Mouse (Mus musculus) bone marrow macrophage, adult 2 months (primary cell): ENCODE measurements at regions not wholly inside any gene's neighbourhood (a gene's known extent, or its start where the extent isn't known, plus 50 kb on each side); places are given as distances from the start of the nearest gene placed in this dataset.
A peak's percentile ranks its signal among the peaks of the same experiment; 100 is the strongest.

Experiments
- H3K27ac ChIP-seq: 2 replicates; pipeline ENCODE4 v1.5.1; 2012; ENCODE audit warnings: low read depth, low read length; ENCODE audit not compliant: insufficient read depth
- H3K4me1 ChIP-seq: 2 replicates; pipeline ENCODE4 v1.6.1; 2012; ENCODE audit warnings: low read length; ENCODE audit not compliant: control insufficient read depth, insufficient read depth
- H3K4me3 ChIP-seq: 2 replicates; pipeline ENCODE4 v1.5.1; 2012; ENCODE audit warnings: mild to moderate bottlenecking, low read length, moderate library complexity; ENCODE audit not compliant: insufficient read depth
- CTCF ChIP-seq: IDR thresholded peaks from 2 replicates; pipeline ENCODE4 v1.5.1; 2012; ENCODE audit warnings: low read depth, mild to moderate bottlenecking, low read length, moderate library complexity
- POLR2A ChIP-seq: IDR thresholded peaks from 2 replicates; pipeline ENCODE4 v1.6.1; 2012; ENCODE audit warnings: mild to moderate bottlenecking, low read depth, low read length, borderline replicate concordance

DNA sequence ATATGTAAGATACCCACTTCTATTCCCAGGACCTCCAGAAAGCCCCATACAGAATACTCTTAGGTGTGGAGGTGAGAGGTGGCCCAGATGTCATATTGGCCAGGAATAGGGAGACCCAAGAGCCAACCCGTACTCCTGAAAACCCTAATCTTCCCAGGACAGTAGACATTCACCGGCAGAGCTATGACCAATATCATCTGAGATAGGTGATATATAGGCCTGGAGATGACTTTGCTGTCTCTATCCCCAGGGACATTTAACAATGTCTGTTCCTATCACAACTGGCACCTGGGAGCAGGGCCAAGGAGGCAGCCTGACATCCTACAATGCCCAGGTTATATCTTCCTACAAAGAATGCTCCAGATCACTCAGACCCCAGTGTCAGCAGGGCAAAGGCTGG is 140.0 kb upstream of the D7Ertd443e start:
- TF ChIP-seq CTCF (no peak), POLR2A (no peak)
- Histone ChIP-seq H3K27ac (no peak overlapping the region), H3K4me1 (peaks cover 16% of the 10 kb centered on the region), H3K4me3 (no peak overlapping the region)

DNA sequence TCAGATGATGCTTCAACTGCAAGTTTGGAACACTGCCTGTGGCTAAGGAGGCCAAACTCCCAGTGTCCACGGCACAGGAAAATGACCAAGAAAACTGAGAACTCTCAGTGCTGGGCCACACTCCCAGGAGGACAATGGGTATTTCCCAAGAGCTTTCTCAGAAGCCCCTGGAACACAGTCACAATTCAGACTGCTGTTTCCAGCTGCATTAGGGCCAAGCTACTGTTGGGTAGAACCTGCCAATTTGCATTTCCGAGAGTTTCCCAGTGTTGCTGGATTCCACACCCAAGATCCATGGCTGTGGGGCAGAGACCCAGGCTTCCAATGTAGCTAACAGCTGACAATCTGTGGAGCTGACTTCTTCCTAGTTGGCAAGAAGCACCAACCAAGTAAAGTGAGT is 141.9 kb upstream of the D7Ertd443e start:
- TF ChIP-seq CTCF (no peak), POLR2A (no peak)
- Histone ChIP-seq H3K4me1 (peaks cover 16% of the 10 kb centered on the region), H3K27ac (peak overlapping the region; percentile 66), H3K4me3 (no peak overlapping the region)

DNA sequence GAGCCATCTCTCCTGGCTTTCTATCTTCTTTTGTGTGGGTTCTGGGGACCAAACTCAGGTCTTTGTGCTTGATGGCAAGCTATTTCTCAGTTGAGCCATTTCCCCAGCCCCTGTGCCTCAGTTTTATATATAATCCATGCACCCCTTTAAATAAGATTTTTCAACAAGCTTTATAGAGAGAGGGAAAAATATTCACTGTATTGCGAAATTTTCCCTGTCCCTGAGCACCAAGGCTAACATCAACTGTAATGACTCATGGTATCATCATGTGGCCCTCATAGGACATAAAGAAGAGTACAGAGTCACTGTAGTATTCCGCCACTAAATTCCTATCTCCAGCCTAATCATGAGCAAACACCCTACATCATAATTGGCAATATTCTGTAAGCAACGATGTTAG is 142.4 kb upstream of the Dock1 start:
- Histone ChIP-seq H3K4me1 (peaks cover 16% of the 10 kb centered on the region), H3K27ac (peak overlapping the region; percentile 66), H3K4me3 (no peak overlapping the region)
- TF ChIP-seq POLR2A: no peak
- no peak for TF ChIP-seq CTCF

DNA sequence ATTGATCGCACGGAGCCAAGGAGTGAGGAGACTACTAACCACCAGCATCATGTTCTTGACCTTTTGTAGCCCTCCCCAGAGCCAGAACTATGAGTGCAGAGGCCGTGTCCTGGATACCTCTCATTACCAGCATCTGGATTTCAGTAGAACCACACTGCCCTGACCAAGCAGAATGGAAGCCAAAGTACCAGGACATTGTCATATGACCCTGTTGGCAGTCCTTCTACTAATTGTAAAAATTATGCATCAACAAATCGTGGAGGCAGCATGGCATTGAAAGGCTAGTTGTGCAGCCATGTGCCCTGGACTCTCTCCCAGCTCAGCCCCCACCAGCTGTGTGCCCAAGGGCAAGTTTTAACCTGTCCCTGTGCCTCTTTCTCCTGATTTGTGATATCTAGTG is 135.6 kb upstream of the Dock1 start:
- H3K4me1 ChIP-seq: no peaks in the 10 kb centered on the region
- no peak overlapping the region for H3K4me3 ChIP-seq
- no peak overlapping the region for H3K27ac ChIP-seq
- TF ChIP-seq CTCF (no peak), POLR2A (no peak)

- Histone ChIP-seq H3K27ac (no peak overlapping the region), H3K4me3 (no peak overlapping the region), H3K4me1 (no peaks in the 10 kb centered on the region)
- no peak for TF ChIP-seq POLR2A
- no peak for TF ChIP-seq CTCF
Measured at GRCm38 (mm10) chr7:134541699-134542098, 128.8 kb upstream of the Dock1 start.

- TF ChIP-seq POLR2A (no peak), CTCF (peak; percentile 9; the same call in 1 of the 2 replicates)
- H3K4me1 ChIP-seq: peaks cover 13% of the 10 kb centered on the region
- no peak overlapping the region for H3K27ac ChIP-seq
- H3K4me3 ChIP-seq: no peak overlapping the region
Measured at GRCm38 (mm10) chr7:134546187-134546586, 124.3 kb upstream of the Dock1 start.

- Histone ChIP-seq H3K4me3 (no peak overlapping the region), H3K27ac (no peak overlapping the region), H3K4me1 (peaks cover 38% of the 10 kb centered on the region)
- no peak for TF ChIP-seq POLR2A
- TF ChIP-seq CTCF: no peak
Measured at GRCm38 (mm10) chr7:134549286-134549919, 121.1 kb upstream of the Dock1 start.

DNA sequence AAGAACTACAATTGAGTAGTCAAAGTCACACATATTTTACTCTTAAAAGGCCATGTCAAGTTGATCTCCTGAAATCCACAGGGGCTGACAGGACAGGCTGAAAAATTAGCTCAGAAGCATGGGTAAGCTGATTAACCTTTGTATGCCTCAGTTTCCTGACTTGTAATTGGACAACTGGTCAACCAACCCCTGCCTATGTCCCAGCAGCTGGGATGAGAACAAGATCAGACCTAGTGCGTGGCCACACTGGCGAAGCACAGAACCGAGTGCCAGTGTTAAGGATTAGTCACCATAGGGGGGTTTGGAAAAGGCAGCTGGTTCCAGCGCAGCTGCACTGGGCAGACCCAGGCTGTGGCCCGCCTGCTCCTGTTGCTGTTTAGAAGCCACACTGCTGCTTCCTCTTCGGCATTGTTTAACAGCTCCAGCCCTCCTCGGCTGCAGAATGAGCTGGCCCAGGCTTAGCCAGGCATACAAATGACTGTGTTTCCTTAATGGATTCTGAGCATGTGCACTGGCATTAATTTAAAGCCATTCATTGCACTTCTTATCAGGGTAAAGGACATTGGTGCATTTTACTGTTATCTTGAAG is 120.1 kb upstream of the Dock1 start:
- TF ChIP-seq POLR2A (no peak), CTCF (no peak)
- H3K4me3 ChIP-seq: no peak overlapping the region
- H3K4me1 ChIP-seq: peaks cover 40% of the 10 kb centered on the region
- H3K27ac ChIP-seq: peak overlapping the region; percentile 60

- peak overlapping the region; percentile 58 for H3K27ac ChIP-seq
- TF ChIP-seq CTCF (no peak), POLR2A (no peak)
- no peak overlapping the region for H3K4me3 ChIP-seq
- H3K4me1 ChIP-seq: peaks cover 50% of the 10 kb centered on the region
Measured at GRCm38 (mm10) chr7:134552051-134552451, 118.4 kb upstream of the Dock1 start.

DNA sequence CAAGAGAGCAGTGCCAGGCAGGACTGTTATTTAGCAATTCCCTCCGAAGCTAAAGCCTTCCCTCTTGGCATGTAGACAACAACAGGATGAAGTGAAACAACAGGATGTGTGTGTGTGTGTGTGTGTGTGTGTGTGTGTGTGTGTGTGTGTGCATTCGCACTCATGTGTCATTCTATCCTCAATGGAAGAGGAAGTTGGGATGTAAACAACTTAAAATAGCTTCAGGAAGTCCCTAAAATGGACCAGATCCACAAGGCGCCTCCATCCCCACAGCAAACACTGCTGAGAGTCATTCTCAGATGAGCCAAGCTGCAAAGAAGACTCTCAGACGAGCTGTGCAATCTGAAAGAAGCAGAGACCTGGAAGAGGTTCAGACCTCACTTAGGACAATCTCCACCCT is 114.4 kb upstream of the Dock1 start:
- Histone ChIP-seq H3K4me1 (peaks cover 44% of the 10 kb centered on the region), H3K27ac (peak overlapping the region; percentile 96), H3K4me3 (peak overlapping the region; percentile 28)
- TF ChIP-seq CTCF (no peak), POLR2A (no peak)

GRCm38 (mm10) chr7:134566322-134566721 is 104.1 kb upstream of the Dock1 start:
- TF ChIP-seq CTCF: 0 out of 2 replicates have a peak, but pooled peaks have one; percentile 20
- no peak for TF ChIP-seq POLR2A
- no peak overlapping the region for H3K27ac ChIP-seq
- H3K4me1 ChIP-seq: peaks cover 3% of the 10 kb centered on the region; the same call in 1 of the 2 replicates
- no peak overlapping the region for H3K4me3 ChIP-seq

- no peak overlapping the region for H3K27ac ChIP-seq
- no peak overlapping the region for H3K4me3 ChIP-seq
- H3K4me1 ChIP-seq: peaks cover 3% of the 10 kb centered on the region; the same call in 1 of the 2 replicates
- TF ChIP-seq POLR2A (no peak), CTCF (no peak)
Measured at GRCm38 (mm10) chr7:134569247-134569646, 101.2 kb upstream of the Dock1 start.
